Mouse (Mus musculus) forelimb bud, embryonic 11.5 days (tissue): ENCODE measurements at regions not wholly inside any gene's neighbourhood (a gene's known extent, or its start where the extent isn't known, plus 50 kb on each side); places are given as distances from the start of the nearest gene placed in this dataset.

Experiments
- DNase-seq: peaks from one replicate; pipeline ENCODE4 v3.0.0-alpha.2; 2012; ENCODE audit warnings: low read depth, low spot score

- DNase-seq, result no peak
Measured at GRCm38 (mm10) chr1:155041592-155041991, 57.8 kb downstream of the Ier5 start.

- no peak for DNase-seq
Measured at GRCm38 (mm10) chr1:155040939-155041371, 58.5 kb downstream of the Ier5 start.

GRCm38 (mm10) chr1:155040086-155040726 lies 59.2 kb downstream of the Ier5 start:
- DNase-seq, result no peak

- DNase-seq, result no peak
Measured at GRCm38 (mm10) chr1:155038631-155039625, 60.5 kb downstream of the Ier5 start.

- DNase-seq, result no peak
Measured at GRCm38 (mm10) chr1:155037479-155037878, 62.0 kb downstream of the Ier5 start.

- DNase-seq, result peak; percentile 44
Measured at GRCm38 (mm10) chr1:155030908-155031307, 68.5 kb downstream of the Ier5 start.

- no peak for DNase-seq
Measured at GRCm38 (mm10) chr1:155029195-155029879, 70.1 kb downstream of the Ier5 start.

DNA sequence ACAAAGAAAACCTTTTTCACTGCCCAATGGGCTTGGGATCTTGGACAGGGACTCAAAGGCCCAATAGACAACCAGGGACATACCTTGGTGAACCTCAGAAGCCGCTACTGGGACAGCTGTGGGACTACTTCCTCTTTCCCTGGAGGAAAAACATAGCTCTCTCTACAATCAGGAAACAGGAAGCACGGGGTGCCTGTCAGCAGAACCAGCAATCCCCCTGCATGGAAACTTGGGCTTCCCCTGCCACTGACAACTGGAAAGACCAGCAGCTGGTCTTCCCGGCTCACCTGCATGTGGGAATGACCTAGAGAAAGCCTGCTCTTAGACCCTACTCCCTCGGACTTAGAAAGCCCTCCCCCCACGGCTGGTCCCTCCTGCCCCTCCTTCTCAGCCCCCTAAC lies 70.7 kb downstream of the Ier5 start:
- DNase-seq, result no peak

GRCm38 (mm10) chr1:155028147-155028546 lies 71.3 kb downstream of the Ier5 start:
- DNase-seq, result no peak

- no peak for DNase-seq
Measured at GRCm38 (mm10) chr1:155027583-155027982, 71.9 kb downstream of the Ier5 start.

DNA sequence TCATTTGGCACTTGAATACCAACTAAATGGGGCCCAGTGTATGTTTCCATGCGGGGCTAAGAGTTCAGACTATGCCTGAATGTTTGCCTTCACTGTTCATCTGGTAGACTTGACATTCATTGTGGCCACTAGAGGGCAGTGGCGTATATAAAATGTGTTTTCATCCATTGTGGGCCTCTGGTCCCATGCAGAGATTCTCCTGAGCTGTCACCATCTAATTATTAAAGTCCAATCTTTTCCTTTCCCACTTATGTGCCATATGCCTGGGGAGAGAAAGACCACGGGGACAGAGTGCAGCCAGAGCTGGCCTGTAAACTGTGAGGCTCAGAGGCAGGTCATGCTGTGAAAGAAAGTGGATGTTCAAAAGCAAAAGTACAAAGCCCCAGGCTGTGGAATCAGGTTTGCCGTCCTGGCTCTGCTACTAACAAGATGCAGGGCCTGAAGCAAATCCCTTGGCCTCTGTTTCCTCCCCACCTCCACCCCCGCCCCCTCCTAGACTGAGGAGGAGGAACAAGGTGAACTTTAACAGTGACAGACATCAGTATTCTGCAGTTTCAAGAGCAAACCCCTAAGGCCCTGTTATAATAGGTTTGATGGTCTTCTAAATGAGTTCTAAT lies 73.5 kb downstream of the Ier5 start:
- peak; percentile 89 for DNase-seq

DNA sequence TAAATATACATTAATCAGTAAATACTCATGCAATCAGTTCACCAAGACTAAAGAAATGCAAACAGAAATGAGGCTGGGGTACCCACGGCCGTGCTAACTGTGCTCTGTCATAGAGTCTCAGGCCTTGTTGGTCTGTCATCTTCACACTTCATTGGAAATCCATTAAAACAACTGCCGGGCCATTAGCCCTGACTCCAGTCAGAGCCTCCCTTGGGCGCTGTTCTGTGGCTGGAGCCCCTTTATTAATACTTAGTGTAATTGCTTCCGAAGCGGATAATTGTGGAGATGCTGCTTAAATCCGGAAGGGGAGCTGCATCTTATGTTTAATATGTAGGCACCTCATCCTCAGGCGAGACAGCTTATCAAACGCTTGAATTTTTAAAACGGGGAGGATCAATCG lies 76.1 kb downstream of the Ier5 start:
- DNase-seq, result no peak

- no peak for DNase-seq
Measured at GRCm38 (mm10) chr1:155015669-155016068, 83.8 kb downstream of the Ier5 start.

DNA sequence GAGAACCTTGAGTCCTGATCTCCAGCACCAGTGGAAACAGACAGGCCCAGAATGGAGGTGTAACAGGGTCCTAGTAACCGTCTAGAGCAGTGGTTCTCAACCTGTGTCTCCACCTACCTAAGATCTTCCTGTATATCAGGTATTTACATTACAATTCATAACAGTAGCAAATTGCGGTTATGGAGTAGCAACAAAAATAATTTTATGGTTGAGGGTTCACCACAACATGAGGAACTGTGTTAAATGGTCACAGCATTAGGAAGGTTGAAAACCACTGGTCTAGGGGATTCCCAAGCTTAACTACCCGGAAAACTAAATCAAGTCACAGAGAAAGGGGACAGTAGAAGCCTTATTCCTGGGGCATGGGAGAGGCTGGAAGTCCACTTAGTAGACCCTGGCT lies 84.5 kb downstream of the Ier5 start:
- DNase-seq, result no peak

GRCm38 (mm10) chr1:155013784-155014183 lies 85.7 kb downstream of the Ier5 start:
- DNase-seq, result no peak

GRCm38 (mm10) chr1:155013361-155013760 lies 86.1 kb downstream of the Ier5 start:
- no peak for DNase-seq

DNA sequence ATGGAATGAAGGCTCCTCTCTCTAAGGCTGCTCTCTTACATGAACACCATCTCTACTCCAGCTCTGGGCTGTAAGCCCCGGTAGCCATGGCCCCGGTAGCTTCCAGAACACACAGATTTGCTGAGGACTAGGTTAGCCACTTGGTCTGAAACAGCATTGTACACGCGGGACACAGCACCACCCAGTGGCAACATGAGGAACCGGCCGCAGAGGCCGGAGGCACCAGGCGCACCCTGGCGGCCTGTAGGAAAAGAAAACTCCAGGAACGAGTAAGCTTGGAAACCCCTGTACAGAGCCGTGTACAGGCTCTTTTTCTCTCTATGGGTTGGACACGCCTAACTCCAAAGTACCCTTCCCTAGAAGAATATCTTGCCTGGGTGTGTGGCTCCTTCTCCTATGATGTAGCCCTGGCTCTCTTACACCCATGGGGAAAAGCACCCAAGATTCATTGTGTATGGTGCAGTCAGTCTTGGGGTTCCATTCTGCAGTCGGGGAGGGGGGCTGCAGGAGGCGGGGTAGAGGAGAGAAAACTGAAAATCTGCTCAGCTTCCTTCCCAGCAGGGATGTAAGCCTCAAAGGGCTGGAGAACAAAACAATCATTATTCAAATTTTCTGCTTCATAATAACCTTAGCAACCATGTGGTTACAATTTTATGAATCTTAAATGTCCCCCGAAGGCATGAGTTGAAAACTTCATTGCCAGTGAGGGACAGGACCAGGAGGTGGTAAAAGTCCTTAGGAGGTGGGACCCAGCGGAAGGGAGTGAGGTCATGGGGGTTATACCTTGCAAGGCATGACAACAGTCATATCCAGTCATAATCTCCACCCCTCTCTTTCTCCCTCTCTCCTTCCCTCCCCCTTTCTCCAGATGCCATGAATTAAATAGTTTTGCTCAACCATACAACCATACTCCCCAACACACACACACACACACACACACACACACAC lies 92.6 kb downstream of the Ier5 start:
- peak; percentile 93 for DNase-seq

- no peak for DNase-seq
Measured at GRCm38 (mm10) chr1:155006099-155006498, 93.3 kb downstream of the Ier5 start.

DNA sequence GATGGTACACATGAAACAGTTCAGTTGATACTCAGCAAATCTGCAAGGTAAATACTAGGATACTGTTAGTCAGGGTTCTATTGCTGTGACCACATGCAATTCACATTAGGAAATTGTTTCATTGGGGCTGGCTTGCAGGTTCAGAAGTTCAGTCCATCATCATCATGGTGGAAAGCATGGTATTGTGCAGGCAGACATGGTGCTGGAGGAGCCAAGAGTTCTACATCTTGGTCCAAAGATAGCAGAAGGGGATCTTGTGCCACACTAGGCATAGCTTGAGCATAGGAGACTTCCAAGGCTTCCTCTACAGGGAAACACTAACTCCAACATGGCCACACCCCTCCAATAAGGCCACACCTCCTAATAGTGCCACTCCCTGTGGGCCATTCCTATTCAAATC lies 99.1 kb downstream of the Ier5 start:
- no peak for DNase-seq

DNA sequence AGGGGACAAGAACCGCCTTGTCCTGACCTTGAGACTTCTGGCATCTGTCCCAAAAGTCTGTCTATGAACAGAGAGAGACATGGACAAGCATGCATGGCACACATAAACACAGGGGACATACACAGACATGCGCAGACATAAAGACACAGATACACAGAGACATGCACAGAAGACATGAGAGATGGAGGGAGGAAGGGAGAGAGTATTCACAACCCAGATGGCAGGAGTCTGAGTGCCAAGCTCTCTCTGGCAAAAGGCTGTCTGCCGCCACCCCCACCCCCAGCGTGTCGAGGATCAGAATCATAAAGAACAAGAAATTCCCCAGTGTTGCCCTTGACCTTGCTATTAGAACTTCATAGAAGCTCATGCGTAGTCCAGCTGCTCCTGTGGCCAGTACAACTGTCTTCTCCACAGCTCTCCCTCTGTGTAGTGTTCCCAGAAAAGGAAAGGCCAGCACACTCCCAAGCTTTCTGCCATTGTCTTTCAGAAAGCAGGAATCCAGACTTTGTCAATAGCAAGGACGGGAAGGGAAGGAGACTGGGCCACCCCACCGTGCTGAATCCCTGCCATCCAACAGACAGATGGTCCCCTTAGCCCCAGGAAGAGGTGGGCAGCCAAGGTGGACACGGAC lies 99.8 kb downstream of the Ier5 start:
- no peak for DNase-seq
